Mouse (Mus musculus) retina, postnatal 1 day (tissue): ENCODE data around the gene Nudt22.

ENCODE experiments used
- DNase-seq: peaks from one replicate; pipeline ENCODE4 v3.0.0-alpha.2; 2012

Nudt22 gene

DNA sequence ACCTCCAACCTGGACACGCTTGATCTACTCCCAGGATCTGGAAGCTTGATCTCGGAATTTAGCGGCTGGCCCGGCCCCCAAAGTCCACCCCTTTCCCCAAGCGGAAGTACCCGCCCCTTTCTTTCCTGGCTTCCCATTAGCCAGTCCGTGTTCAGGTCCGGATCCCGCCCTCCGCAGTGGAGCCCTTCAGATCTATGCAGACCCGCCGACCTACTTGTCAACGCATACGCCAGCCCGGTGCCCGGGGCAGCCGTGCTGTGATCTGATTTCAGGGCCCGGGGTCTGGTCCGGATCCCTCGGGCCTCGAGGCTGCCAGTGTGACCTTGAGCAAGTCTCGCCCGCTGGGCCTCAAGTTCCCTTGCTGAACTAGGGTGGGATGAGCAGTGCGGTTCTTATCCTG lies at the start of gene Nudt22, which contains the start of gene Trpt1:
Nudt22 (minus strand) TSS at position 112 of the 400 bp plus-strand sequence.
Trpt1 (plus strand) TSS at position 126 of the 400 bp plus-strand sequence.
- DNase-seq = peak; percentile 95

DNA sequence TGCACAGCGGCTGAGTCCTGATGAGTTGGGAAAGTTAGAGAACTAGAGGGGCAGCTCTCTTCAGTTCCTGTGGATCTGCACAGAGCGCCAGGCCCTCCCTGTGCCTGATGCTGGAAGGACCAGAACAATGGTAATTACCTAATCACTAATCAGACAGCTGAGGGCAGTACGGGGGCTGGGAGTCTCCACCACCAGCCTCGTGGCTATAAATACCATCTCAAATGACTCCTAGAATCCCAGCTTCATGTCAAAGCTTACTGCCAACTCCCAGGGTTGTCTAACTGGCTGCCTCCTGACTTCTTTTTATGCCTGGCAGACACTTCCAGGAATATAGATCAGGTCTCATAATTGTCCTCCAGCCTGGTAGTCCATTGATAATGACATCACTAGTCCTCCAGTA lies 48.8 kb upstream of the Nudt22 start:
- DNase-seq = no peak

DNA sequence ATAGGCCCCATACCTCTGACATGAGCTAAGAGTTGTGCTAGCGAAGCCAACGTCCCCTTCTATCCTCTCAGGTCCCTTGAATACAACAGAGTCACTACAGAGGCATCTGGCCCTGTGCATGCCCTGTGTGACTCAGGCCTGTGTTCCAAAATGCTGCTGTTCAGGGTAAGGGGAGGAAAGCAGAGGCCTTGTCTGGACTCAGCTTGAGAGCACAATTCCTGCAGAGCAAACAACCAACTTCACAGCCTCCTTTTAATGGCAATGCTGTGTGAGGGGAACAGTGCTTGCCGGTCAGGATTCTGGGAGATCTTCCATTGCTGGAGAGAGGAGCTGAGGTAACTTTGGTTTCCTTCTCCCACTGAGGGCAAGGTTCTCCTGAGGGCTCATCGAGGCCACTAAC lies 48.4 kb upstream of the Nudt22 start:
- DNase-seq = no peak

DNA sequence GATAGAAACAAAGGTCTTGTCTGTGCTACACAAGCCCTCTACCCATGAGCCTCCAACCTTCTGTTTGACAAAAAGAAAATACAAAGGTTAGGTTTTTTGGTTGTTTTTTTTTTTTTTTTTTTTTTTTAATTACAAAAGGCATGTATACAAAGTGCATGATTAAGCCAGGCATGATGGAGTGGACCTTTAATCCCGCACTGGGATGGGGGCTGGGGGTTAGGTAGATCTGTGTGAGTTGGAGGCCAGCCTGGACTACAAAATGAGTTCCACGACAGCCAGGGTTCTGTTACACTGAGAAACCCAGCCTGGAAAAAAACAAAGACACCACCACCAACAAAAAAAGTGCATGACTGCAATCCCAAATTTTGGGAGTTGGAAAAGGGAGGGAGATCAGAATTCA lies 45.3 kb upstream of the Nudt22 start:
- DNase-seq = no peak

DNA sequence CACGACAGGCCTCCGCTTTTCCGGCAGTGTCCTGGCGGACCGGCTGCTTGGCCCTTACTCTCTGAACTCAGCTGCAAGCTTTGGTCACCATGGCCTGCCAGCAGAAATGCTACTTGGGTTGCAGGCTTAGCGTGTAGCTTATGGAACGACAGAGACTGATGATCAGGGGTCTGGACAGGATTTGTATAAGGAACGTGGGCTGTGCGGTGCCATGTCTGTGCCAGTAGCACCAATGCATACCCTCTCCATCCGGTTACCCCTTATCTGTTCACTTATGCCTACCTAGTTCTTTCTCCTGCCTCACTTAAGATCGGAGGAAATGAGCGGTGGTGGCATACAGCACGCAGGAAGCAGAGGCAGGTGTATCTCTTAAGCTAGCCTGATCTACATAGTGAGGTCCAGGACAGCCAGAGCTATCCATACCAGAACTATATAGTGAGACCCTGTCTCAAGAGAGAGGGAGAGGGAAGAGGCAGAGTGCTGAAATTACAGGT lies 44.8 kb upstream of the Nudt22 start:
- DNase-seq = no peak

DNA sequence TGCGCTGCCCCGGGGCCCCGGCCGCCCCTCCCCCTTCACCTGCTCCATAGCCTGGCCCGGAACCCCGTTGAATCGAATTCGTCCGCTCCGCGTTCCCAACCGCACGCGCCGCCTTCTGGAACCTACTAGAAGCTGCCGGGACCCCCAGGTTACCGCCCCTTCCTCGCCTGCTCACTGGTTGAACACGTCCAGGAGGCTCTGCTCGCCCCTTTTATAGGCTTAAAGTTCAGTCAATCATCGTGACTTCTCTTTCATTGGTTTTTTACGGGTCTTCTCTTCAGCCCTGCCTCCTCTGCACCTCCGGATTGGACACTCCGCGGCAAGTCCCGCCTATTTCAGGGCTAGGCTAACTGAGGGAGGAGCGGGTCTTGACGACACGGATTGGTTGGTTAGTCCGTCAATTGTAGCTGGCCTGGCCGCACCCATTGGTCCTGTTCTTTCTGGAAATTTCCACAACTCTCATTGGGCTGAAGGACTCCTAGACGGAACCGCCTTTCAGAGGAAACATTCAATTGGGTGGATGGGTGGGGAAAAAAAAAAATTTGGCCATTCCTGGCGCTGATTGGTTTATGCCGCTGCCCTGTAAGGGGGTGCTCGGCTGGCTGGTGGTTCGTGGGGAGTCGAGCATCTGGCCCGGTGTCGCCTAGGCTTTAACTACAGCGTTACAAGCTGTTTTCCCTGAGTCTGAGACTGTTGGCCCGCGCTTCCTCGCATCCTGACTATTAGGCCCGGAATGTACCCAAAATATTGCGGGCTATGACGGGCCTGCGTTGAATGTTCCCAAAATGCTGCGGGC lies 44.1 kb upstream of the Nudt22 start, which contains the start of gene Stip1:
Stip1 (minus strand) TSS at position 127 of the 796 bp plus-strand sequence.
- DNase-seq = peak; percentile 100

DNA sequence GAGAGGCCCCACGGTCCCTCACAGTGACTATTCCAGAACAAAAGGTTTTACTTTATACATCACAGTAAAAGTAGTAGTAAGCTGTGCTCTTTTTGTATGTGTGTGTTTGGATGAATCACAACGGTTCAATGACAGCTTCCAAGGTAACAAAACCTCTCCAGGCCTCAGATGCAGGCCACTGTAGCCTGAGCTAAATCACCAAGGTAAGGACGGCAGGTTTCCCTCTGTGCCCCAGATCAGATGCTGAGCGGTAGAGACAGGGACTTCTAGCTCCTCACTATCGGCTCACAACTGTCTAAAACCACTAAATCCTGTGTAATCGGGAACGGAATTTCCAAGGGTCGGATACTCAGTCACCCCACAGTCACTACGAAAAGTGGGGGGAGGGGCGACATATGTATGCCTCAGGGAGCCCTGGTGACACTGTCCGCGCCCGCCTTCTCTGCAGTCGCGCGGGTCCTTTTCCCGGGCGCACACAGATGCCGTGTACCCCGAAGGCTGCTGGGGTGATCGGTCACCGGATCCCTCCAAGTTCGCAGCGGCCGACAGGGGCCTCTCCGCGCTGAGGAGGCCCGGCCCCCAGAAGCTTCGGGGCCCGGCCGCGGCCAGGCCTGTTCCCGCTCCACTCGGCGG lies 43.3 kb upstream of the Nudt22 start:
- peak; percentile 75 for DNase-seq

DNA sequence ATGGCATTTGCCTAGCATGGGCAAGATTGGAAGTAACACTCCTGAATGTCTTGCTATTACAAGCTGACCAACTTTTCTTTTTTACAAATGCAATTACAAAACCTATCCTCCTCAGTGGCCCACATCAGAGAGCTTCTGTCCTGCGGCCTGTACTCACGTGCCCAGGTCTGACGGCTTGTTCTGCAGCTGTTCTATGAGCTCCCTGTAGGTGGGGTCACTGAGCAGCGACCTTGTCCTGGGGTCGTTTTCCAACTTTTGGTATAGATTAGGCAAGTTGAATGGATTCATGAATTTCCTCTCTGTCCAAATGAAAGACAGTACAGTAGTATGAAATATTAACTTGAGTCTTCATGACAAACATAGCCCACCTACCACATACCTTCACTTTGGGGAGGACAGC lies 38.1 kb upstream of the Nudt22 start:
- no peak for DNase-seq

DNA sequence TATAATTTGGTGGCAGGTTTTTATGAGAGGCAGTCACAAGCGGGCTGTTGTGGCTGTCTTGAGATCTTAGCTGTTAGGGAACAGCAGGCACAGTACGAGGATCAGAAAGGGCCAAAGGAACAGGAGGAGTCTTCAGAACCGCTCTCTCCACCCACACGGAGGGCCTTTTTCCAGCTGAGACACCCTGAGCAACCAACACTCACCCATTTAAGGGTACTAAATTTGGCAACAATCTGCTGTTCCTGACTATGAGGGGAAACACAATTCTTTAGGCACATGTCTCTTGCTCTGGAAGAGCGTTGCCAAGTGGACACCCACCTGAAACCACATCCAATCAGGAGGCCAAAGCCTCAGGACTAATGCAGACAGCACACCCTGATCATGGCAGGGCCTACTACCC lies 33.6 kb upstream of the Nudt22 start:
- DNase-seq = no peak

DNA sequence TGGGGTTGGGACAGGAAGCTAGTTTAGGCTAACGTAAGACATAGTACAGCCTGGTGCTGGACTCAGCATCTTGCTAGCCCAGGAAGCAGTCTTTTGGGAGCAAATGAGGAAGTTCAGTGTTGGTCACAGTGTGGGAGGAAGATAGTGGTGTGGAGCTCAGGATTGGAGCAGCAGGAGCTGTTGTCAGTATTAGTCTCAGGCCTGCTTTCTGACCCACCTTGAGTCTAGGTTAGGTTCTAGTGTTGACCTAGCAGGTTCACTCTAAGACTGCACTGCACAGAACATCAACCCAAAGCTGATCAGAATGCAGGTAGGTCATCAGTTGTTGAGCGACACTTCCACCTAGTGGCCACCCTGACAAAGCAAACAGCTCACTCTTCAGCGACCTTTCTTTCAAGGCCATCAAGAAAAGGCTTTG lies 24.3 kb upstream of the Nudt22 start:
- DNase-seq = peak; percentile 72

DNA sequence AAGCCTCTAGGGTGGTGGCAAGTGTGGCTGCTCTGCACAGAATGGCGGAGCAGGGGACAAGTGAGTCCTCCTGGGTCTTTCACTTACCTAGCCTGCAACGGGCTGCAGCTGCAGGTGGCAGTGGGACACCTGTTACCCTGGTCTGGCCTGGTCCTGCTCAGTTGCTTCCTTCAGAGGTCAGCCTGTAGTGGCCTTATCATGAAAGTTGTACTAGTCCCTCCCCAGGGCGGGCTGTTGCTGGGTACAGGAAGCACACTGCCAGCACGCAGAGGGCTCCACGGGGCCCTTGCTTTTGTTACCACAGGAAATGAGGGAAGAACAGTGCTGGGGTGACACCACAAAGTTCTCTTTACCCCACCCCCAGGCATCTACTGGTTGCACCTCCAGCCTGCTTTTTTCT lies 23.3 kb upstream of the Nudt22 start, which contains the start of gene Fermt3:
Fermt3 (minus strand) TSS at position 279 of the 400 bp plus-strand sequence.
- no peak for DNase-seq

DNA sequence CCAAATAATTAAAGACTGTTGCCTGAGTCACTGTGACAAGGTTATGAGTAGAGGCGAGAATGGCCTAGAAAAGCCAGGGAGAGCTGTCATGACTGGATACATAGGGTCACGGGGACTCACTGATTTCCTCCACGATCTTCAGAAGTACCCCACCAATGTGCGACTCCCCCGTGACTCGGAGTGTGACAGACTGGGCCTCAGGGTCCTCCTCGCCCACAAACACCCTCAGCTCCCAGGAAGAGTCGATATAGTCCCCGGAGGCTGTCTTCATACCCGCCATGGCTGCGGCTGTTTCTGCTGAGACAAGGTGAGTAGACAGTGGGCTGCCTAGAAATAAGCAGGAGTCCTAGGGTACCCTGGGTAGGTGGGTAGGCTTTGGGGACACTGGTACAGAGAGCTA lies 22.6 kb upstream of the Nudt22 start:
- no peak for DNase-seq

DNA sequence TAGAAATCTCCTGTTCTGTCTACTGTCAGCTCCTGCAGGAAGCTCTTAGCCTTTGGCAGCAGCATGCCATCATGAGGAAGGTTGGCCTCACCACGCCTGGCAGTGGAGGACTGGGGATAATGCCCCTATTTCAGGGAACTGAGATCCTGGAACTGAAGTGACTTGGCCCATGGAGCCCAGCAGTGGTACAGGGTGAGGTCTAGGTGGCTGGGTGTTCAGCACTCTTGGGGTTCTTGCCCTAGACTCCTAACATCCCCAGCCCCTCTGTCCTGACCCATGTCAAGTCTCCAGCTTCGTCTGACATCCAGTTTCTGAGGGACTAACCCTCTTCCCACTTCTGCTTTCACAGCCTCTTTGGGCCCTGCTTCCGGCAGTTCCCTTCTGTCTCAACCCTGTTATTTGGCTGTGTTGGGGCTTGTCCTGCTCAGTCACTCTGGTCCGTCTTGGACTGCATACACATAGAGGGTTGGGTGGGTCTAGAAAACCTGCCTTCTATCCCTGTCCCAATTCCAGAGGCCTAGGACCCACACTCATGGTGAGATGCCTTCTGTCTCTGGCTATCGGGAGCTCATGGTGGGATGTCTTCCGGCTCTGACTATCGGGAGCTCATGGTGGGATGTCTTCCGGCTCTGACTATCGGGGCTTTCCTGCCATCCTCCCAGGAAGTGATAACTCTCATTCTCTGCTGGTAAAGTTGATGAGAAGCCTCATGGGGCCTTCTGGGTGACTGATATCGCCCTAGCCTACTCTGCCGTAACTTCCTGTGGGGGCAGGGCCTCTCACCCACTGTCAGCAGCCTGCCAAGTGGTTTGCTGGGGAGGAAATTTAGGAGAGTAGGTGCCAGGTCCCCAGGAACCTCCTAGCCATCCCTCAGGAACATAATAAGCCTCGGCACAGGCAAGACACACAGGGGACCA lies 21.9 kb upstream of the Nudt22 start:
- no peak for DNase-seq

DNA sequence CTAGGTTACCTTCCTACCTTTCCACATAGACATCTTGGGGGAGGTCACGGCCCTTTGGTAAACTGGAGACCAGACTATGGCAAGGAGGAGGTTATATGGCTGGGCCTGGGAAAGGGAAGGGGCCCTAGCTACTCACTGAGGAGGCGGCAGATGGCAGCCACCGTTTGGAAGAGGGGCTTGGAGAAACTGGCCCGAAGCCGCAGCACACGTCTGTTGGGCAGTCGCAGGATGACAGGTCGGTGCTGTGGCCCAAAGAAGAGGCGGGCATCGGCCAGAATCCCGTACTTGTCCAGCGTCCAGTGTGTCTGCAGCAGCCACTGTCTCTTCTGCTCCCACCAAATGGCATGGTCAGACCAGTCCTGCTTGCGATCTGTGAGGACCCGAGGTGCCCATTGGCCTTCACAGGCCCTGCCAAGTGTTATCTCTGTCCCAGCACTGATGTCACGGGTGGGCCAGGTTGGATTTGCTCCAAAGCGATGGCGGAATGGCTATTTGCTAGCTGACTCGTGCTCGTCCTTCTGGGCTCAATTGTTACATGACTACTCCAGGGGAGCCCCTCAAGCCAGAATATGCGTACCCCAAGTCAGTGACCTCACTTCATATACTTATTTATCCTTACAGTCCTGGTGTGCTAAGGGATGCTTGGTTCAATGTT lies 18.7 kb upstream of the Nudt22 start:
- no peak for DNase-seq

DNA sequence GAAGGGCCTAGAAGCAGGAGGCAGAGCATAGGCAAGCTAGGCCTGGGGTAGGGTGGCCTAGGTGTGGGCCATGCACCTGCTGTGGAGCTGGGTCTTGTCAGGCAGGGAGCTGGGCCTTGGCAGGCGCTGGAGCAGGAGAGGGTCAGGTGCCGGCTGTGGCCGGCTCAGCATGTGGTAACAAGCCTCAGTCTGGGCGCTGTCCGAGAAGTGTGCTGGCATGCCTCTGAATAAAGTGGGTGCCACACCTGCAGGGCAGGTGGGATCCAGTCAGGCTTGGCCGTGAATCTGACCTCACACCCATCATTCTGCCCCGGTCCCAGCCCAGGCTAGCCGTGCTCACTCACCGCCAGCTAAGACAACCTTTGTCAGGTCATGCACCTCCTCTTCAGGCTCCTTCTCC lies 18.1 kb upstream of the Nudt22 start:
- no peak for DNase-seq

DNA sequence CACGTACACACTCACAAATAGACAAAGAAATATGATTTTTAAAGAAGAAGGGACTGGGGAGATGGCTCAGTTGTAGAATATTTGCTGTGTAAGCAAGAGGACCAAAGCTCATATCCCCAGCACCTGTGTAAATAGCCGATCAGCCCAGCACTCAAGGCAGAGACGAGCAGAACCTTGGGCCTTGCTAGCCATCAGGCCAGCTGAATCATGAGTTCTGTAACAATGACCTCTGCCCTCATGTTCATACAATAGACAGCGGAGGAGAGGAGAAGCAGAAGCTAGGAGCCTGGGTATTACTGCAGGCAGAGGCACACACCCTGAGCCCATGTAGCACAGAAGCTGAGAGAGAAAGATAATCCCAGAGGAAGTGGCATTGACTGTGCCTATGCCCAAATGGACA lies 16.5 kb upstream of the Nudt22 start:
- DNase-seq = no peak

DNA sequence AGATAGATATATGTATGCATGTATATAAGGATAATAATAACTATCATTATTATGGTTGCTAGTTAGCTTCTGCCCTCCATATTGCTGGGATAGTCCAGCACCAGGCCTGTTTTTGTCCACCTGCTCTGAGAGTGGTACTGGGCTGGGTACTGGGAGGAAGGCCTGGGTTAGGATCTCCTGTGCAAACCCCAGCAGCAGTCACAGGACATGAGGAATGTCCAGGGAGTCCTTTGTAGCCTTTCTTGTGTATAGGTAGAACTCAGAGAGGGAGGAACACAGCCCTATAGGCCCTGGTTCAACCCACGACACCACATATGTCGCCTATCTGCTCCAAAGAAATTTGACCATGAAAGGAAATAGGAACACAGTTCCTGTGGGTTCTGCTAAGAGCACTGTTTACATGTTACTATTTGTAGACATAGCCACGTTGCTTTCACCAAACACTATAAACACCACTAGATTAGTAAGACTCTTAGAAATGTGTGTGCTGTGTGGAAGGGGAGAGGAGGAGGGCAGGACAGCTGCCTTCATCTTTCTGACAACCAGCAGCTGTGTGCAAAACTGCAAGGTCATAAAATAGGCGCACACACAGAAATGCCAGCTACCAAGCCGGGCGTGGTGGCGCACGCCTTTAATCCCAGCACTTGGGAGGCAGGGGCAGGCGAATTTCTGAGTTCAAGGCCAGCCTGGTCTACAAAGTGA lies 11.1 kb upstream of the Nudt22 start:
- no peak for DNase-seq

DNA sequence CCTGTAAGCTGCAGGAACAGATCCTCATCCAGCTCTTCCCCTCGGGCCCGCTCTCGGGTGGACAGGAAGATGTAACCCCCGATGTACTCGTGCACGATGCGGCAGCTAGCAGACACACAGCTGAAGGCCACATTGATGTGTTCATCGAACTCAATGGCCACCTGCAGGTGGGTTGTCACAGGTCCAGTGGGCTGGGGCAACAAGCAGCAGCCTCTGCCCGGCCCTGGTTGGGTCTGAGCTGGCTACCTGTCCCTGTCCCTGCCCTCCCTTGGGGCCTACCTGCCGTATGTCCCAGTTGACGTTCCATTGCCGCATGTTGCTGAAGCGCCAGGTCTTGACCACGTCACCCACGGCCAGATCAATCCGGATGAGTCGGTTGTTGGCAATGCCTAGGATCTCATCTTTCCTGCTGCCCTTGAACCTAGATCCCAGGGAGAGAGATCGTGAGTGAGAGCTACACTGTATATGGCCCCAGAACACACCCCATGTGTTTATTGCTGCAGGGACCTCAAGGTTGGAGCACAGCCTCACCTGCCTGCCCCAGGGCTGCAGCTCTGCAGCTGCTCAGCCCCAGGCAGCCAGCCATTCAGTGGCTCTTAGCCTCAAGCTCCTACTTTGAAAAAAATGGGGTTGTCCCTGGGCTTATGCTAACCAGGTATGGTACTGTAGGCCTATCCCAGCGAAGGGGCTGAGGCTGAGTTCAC lies 3.6 kb upstream of the Nudt22 start:
- DNase-seq = no peak

DNA sequence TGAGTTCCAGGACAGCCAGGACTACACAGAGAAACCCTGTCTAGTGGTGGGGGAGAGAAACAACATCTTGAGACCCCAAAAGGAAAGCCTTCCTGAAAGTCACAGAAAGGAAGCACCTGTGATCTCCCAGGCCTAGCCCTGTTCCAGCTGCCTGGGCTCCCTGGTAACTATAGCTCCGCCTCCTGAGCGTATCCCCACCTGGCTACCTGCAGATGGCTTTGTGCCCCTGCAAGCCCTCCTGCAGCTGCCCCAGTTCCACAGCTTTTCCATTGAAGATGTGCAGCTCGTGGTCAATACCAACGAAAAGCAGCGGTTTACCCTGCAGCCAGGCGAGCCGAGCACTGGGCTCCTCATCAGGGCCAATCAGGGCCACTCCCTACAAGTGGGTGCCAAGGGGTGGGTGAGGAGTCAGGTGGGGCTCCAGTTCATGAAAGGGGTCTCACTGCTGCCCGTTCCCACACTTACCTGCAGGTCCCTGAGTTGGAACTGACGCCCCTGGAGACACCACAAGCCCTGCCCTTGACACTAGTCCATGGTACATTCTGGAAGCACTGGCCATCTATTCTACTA lies 1.9 kb upstream of the Nudt22 start:
- DNase-seq = no peak

DNA sequence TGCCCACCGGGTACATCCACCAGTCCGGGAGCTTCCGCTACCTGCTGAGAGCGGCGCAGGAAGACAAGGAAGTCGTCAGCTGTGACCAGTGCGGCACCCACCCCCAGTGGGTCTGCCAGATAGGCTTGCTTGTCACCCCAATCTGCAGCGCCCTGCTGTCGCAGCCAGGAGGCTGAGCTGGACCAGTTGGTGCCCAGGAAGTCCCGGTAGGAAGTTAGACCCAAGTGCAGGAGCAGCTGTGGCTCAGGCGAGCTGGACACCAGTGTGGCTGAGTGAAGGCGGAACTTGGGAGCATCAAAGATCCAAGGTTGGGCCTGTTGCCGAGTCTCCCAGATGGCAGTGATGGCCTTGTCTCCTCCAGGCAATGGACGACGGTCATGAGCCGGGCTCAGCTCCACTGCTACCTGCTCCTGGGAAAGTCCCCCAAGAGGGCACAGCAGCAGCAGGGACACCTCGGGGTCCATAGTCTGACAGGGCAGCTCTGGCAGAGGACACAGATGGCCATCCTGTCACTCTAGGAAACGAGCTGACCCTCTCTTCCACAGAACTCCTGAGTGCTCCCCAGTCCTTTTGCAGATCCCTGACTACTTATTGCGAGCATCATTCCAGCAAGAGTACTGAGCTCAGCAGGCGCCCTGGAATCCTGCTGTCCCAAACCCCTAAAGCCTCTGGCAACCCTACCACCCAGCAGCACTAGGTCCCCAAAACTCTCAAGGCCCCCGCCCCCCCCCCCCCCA lies 494 bp downstream of the Nudt22 start:
- DNase-seq = no peak
